Mouse (Mus musculus) embryonic facial prominence, embryonic 11.5 days (tissue): ENCODE data around the gene Retreg1. TPM values are rescaled to one million over a fixed set of nuclear protein-coding genes. Genes with fewer than 3 reads are reported as not detected.

Experiments used
- ATAC-seq: fragments of 200-750 bp; cut with Nextera tagmentation; replicated peaks from 2 replicates; pipeline ENCODE4 v1.8.0; 2017; ENCODE audit warnings: low read depth; ENCODE audit not compliant: insufficient number of reproducible peaks, low FRiP score, low TSS enrichment
- DNase-seq: peaks from one replicate; pipeline ENCODE4 v3.0.0-alpha.2; 2015; ENCODE audit warnings: low spot score
- H3K27ac ChIP-seq: fragments of 300-500 bp; sonication (generic); replicated peaks from 2 replicates; pipeline ENCODE4 v1.5.1; 2014; ENCODE audit warnings: mild to moderate bottlenecking, low read depth, low read length, control low read depth
- H3K27me3 ChIP-seq: fragments of 300-500 bp; sonication (generic); 2 replicates; pipeline ENCODE4 v1.6.1; 2014; ENCODE audit warnings: mild to moderate bottlenecking, low read length, moderate library complexity, mixed read lengths; ENCODE audit not compliant: control insufficient read depth, insufficient read depth
- H3K36me3 ChIP-seq: fragments of 300-500 bp; sonication (generic); replicated peaks from 2 replicates; pipeline ENCODE4 v1.6.1; 2014; ENCODE audit warnings: low read depth, mild to moderate bottlenecking, low read length, moderate library complexity, mixed read lengths; ENCODE audit not compliant: control insufficient read depth, insufficient read depth
- H3K4me1 ChIP-seq: fragments of 300-500 bp; sonication (generic); 2 replicates; pipeline ENCODE4 v1.6.1; 2014; ENCODE audit warnings: low read length, mixed read lengths; ENCODE audit not compliant: control insufficient read depth, insufficient read depth
- H3K4me2 ChIP-seq: fragments of 300-500 bp; sonication (generic); 2 replicates; pipeline ENCODE4 v1.6.1; 2014; ENCODE audit warnings: low read depth, mild to moderate bottlenecking, control low read depth, low read length, moderate library complexity
- H3K4me3 ChIP-seq: fragments of 300-500 bp; sonication (generic); 2 replicates; pipeline ENCODE4 v1.5.1; 2014; ENCODE audit warnings: low read depth, low read length, control low read depth
- H3K9ac ChIP-seq: fragments of 300-500 bp; sonication (generic); replicated peaks from 2 replicates; pipeline ENCODE4 v1.6.1; 2014; ENCODE audit warnings: mild to moderate bottlenecking, control low read depth, low read length
- H3K9me3 ChIP-seq: fragments of 300-500 bp; sonication (generic); replicated peaks from 2 replicates; pipeline ENCODE4 v1.6.1; 2016; ENCODE audit warnings: mild to moderate bottlenecking, low read length, inconsistent platforms, mixed read lengths; ENCODE audit not compliant: control insufficient read depth
- WGBS: fragments of 180-500 bp; shearing (Covaris S2); extraction: QIAGEN DNeasy Blood & Tissue Kit; methylation state at CpG from one replicate; pipeline ENCODE4 v1.1.7; 2014; 5-methylcytosine and 5-hydroxymethylcytosine counted together
- polyA plus RNA-seq: library from polyadenylated mRNA; unstranded; fragments of >200 nt; fragmentation: Nextera tagmentation; extraction: Ambion mirVana; gene quantifications from 2 replicates; pipeline ENCODE4 v1.2.1, GENCODE M21; 2014

The Retreg1 gene
- polyA plus RNA-seq, 1 experiment from 2014 or later, result 5.1 TPM

DNA sequence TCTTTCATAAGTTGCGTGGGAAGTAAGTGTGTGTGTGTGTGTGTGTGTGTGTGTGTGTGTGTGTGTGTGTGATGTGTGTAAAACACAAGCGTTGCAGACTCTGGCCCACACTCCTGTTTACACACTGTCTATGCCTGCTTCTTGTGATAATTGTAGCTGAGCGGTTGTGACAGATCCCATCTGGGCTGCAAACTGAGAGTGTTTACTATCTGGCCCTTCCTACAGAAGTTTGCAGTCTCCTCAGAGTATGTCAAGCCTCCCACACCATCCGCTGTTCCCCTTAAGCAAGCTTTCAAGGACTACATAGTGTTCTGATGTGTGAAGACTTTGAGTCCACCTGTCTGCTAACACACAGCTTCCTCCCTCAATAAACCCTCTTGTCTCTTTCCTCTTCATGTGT lies 83.2 kb downstream of the Retreg1 start:
- no peaks in the 10 kb centered on the region for H3K36me3 ChIP-seq
- 86% methylated on average over 4 of the region's 4 CpGs for WGBS
- no peaks in the 10 kb centered on the region for H3K4me1 ChIP-seq
- no peak for DNase-seq
- no peak overlapping the region for H3K9ac ChIP-seq
- no peak overlapping the region for H3K4me2 ChIP-seq
- no peak for ATAC-seq
- H3K9me3 ChIP-seq, result no peaks in the 10 kb centered on the region
- no peak overlapping the region for H3K27ac ChIP-seq
- no peaks in the 10 kb centered on the region for H3K27me3 ChIP-seq
- no peak overlapping the region for H3K4me3 ChIP-seq

GRCm38 (mm10) chr15:25927106-25927505 lies 84.1 kb downstream of the Retreg1 start:
- Histone ChIP-seq H3K9me3 (no peaks in the 10 kb centered on the region), H3K9ac (no peak overlapping the region), H3K27me3 (no peaks in the 10 kb centered on the region), H3K4me3 (no peak overlapping the region), H3K36me3 (no peaks in the 10 kb centered on the region), H3K4me2 (no peak overlapping the region), H3K4me1 (no peaks in the 10 kb centered on the region), H3K27ac (no peak overlapping the region)
- no peak for DNase-seq
- WGBS, result 92% methylated on average over 14 of the region's 14 CpGs
- ATAC-seq, result no peak

DNA sequence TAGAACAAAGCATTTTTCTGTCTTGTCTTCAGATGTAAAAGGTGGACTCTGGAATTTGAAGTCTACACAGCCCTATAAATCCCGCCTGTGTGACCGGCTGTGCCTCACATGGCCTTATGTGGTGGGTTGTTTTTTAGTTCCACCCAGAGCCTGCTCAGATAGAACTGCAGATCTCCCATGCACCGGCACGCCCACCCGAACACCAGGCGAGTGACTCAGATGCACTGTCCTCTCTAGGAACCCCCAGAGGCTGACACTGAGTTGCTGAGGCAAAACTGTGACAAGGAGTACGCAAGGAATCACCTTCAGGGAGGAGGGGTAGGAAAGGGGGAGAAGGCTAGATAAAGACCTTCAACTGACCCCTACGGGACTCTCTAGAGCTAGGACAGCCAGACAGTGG lies 85.0 kb downstream of the Retreg1 start:
- Histone ChIP-seq H3K4me2 (no peak overlapping the region), H3K27me3 (no peaks in the 10 kb centered on the region), H3K27ac (no peak overlapping the region), H3K4me1 (no peaks in the 10 kb centered on the region), H3K9me3 (no peaks in the 10 kb centered on the region), H3K4me3 (no peak overlapping the region), H3K9ac (no peak overlapping the region), H3K36me3 (no peaks in the 10 kb centered on the region)
- no peak for DNase-seq
- 90% methylated on average over 8 of the region's 8 CpGs for WGBS
- ATAC-seq, result no peak

DNA sequence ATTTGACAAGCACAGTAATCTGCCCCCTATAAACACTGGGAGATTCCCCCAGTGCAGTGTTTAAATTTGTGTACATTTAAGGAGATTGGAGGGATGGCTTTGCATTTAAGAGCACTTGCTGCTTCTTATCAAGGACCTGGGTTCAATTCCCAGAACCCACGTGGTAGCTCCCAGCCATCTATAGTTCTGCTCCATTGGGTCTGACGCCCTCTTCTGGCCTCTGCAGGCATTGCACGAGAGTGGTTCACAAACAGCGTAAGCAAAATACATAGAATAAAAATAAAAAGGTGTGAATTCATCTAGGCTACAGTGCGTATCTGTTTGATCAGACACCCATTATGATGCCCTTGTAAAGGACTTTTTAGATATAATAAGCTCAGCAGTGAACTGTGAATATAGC lies 85.9 kb downstream of the Retreg1 start:
- Histone ChIP-seq H3K4me3 (no peak overlapping the region), H3K9ac (no peak overlapping the region), H3K4me1 (no peaks in the 10 kb centered on the region), H3K4me2 (no peak overlapping the region), H3K36me3 (no peaks in the 10 kb centered on the region), H3K27me3 (no peaks in the 10 kb centered on the region), H3K9me3 (no peaks in the 10 kb centered on the region), H3K27ac (no peak overlapping the region)
- ATAC-seq (no peak), DNase-seq (no peak)
- 71% methylated on average over 5 of the region's 5 CpGs for WGBS

- H3K4me2 ChIP-seq, result no peak overlapping the region
- H3K36me3 ChIP-seq, result no peaks in the 10 kb centered on the region
- no peaks in the 10 kb centered on the region for H3K9me3 ChIP-seq
- DNase-seq (no peak), ATAC-seq (no peak)
- H3K4me3 ChIP-seq, result no peak overlapping the region
- no peaks in the 10 kb centered on the region for H3K4me1 ChIP-seq
- 74% methylated on average over 11 of the region's 11 CpGs for whole genome bisulfite sequencing
- H3K27ac ChIP-seq, result no peak overlapping the region
- H3K9ac ChIP-seq, result no peak overlapping the region
- H3K27me3 ChIP-seq, result no peaks in the 10 kb centered on the region
Observed at GRCm38 (mm10) chr15:25929518-25929917, 86.5 kb downstream of the Retreg1 start.

DNA sequence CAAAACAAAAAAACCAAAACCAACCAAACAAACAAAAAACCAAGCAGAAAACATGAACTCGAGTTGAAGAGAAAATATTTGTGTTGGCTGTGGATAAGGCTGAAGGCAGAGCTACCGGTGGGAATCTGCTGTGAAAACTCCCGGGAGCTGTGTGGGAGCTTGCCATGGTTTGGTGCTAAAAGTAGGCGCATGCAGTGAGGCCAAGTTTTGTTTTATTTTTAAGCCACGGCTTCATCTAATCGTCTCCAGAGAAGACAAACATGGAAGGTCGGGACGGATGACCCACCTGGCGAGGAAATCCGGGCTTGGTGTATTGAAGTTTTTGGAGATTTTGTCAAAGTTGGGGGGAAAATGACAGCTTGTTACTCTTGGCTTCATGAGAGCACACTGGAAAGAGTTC lies 87.0 kb downstream of the Retreg1 start:
- Histone ChIP-seq H3K27ac (no peak overlapping the region), H3K4me3 (no peak overlapping the region), H3K9me3 (no peaks in the 10 kb centered on the region), H3K27me3 (no peaks in the 10 kb centered on the region), H3K4me2 (no peak overlapping the region), H3K9ac (no peak overlapping the region), H3K4me1 (no peaks in the 10 kb centered on the region), H3K36me3 (no peaks in the 10 kb centered on the region)
- no peak for ATAC-seq
- 77% methylated on average over 10 of the region's 10 CpGs for WGBS
- DNase-seq, result no peak

DNA sequence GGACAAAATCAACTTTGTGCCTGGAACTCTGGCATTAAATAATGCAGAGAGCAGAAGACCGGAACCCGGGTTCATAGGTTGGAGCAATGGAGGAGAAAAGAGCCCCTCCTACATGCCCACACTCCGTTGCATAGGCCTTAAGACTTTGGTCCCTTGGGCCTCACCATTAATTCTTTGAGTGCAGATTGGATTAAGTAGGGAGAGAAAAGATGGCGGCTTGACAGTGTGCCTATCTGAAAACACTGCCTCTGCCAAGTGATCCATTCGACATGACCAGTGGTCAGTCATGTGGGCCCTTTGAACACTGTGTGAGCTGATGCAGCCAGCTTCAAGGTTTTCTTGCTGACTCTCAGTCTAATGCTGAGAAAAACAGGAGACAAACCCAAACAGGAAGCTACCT lies 87.7 kb downstream of the Retreg1 start:
- no peak for ATAC-seq
- WGBS, result 89% methylated on average over 5 of the region's 5 CpGs
- Histone ChIP-seq H3K9me3 (no peaks in the 10 kb centered on the region), H3K4me3 (no peak overlapping the region), H3K27ac (no peak overlapping the region), H3K9ac (no peak overlapping the region), H3K4me2 (no peak overlapping the region), H3K4me1 (no peaks in the 10 kb centered on the region), H3K27me3 (no peaks in the 10 kb centered on the region), H3K36me3 (no peaks in the 10 kb centered on the region)
- no peak for DNase-seq

GRCm38 (mm10) chr15:25932497-25932896 lies 89.5 kb downstream of the Retreg1 start:
- ATAC-seq (no peak), DNase-seq (no peak)
- Histone ChIP-seq H3K4me2 (no peak overlapping the region), H3K9me3 (no peaks in the 10 kb centered on the region), H3K9ac (no peak overlapping the region), H3K27ac (no peak overlapping the region), H3K4me1 (no peaks in the 10 kb centered on the region), H3K27me3 (no peaks in the 10 kb centered on the region), H3K4me3 (no peak overlapping the region), H3K36me3 (no peaks in the 10 kb centered on the region)
- WGBS, result 91% methylated on average over 9 of the region's 9 CpGs
